Mouse (Mus musculus) hindbrain, postnatal 0 days (tissue): ENCODE measurements around the gene Ubtf. TPM values are rescaled to one million over a fixed set of nuclear protein-coding genes. Genes with fewer than 3 reads are reported as not detected.

Experiments
- ATAC-seq: fragments of 200-750 bp; cut with Nextera tagmentation; 2 replicates; pipeline ENCODE4 v1.8.0; 2017; ENCODE audit warnings: mild to moderate bottlenecking, moderate TSS enrichment, moderate library complexity
- DNase-seq: peaks from one replicate; pipeline ENCODE4 v3.0.0-alpha.2; 2015; ENCODE audit warnings: low spot score
- H3K27ac ChIP-seq: fragments of 300-500 bp; sonication (generic); 2 replicates; pipeline ENCODE4 v1.5.1; 2014; ENCODE audit warnings: mild to moderate bottlenecking
- H3K27me3 ChIP-seq: fragments of 300-500 bp; sonication (generic); 2 replicates; pipeline ENCODE4 v1.6.1; 2014; ENCODE audit warnings: low read length, mixed read lengths; ENCODE audit not compliant: insufficient read depth
- H3K36me3 ChIP-seq: fragments of 300-500 bp; sonication (generic); 2 replicates; pipeline ENCODE4 v1.6.1; 2014; ENCODE audit warnings: low read length, mixed read lengths; ENCODE audit not compliant: insufficient read depth
- H3K4me1 ChIP-seq: fragments of 300-500 bp; sonication (generic); 2 replicates; pipeline ENCODE4 v1.6.1; 2014; ENCODE audit warnings: antibody characterized with exemption, low read length, mixed read lengths; ENCODE audit not compliant: insufficient read depth
- H3K4me2 ChIP-seq: fragments of 300-500 bp; sonication (generic); 2 replicates; pipeline ENCODE4 v1.6.1; 2014; ENCODE audit warnings: low read depth, mild to moderate bottlenecking, low read length, moderate library complexity, mixed read lengths
- H3K4me3 ChIP-seq: fragments of 300-500 bp; sonication (generic); 2 replicates; pipeline ENCODE4 v1.5.1; 2014; ENCODE audit warnings: low read length
- H3K9ac ChIP-seq: fragments of 300-500 bp; sonication (generic); replicated peaks from 2 replicates; pipeline ENCODE4 v1.6.1; 2014; ENCODE audit warnings: mild to moderate bottlenecking, low read length, moderate library complexity, mixed read lengths
- H3K9me3 ChIP-seq: fragments of 300-500 bp; sonication (generic); 2 replicates; pipeline ENCODE4 v1.6.1; 2016; ENCODE audit warnings: low read length, mixed read lengths
- CTCF ChIP-seq: IDR thresholded peaks from 2 replicates; pipeline ENCODE4 v1.5.1; 2016; ENCODE audit warnings: antibody characterized with exemption, control low read depth, low read depth
- WGBS: fragments of 180-500 bp; shearing (Covaris S2); extraction: QIAGEN DNeasy Blood & Tissue Kit; methylation state at CpG from one replicate; pipeline ENCODE4 v1.1.7; 2014; 5-methylcytosine and 5-hydroxymethylcytosine counted together
- polyA plus RNA-seq: library from polyadenylated mRNA; unstranded; fragments of >200 nt; fragmentation: Nextera tagmentation; extraction: Ambion mirVana; gene quantifications from 2 replicates; pipeline ENCODE4 v1.2.1, GENCODE M21; 2015
- total RNA-seq: library from RNA; depleted of rRNA; stranded (reverse); fragments of >200 nt; gene quantifications from 2 replicates; pipeline ENCODE4 v1.2.3, GENCODE M21; 2014

The Ubtf gene
- total and polyA plus RNA-seq, 2 experiments from 2014 or later = 53.7 to 74.6 TPM

DNA sequence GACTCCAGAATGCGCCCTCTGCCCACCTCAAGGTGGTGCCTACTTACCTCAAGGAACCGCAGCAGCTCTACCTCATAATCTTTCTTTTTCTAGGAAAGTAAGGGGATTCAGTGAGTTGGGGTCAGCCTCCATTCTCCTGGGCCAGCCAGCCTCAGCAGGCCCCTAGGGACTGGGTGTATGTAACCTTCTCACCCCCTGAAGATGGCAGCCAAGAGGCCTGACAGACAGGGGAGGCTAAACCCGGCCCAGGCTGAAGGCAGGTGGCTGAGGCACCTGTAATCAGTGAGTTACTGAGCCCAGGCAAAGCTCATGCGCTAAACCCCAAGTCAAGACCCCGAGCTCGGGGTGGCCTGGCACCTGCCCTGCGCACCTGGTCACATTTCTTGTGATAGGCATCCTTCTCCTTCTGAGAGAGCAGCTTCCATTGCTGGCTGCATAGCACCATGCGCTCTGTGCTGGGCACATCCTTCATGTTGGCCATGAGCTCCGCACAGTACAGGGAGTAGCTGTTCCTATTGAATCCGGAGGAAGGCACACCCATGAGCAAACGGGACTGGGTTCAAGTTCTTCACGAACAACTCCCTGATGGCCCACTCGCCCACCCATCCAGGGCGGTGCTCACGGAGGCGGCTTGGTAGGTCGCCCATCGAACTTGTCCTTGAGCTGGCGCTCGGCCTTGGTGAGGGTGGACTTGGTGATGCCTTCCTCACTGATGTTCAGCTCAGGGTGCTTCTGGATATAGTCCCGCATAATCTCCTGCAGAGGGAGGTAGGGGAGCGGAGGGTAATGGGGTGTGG is 9.5 kb downstream of the Ubtf start:
- no peaks in the 10 kb centered on the region for H3K4me1 ChIP-seq
- H3K4me2 ChIP-seq = no peak overlapping the region
- DNase-seq (no peak), ATAC-seq (peak; percentile 2; the same call in 1 of the 2 replicates)
- no peaks in the 10 kb centered on the region for H3K9me3 ChIP-seq
- no peak for TF ChIP-seq CTCF
- H3K36me3 ChIP-seq = peaks cover 49% of the 10 kb centered on the region
- H3K27ac ChIP-seq = peak overlapping the region; percentile 16; the same call in 1 of the 2 replicates
- no peaks in the 10 kb centered on the region for H3K27me3 ChIP-seq
- no peak overlapping the region for H3K4me3 ChIP-seq
- WGBS = 92% methylated on average over 22 of the region's 22 CpGs
- H3K9ac ChIP-seq = no peak overlapping the region

DNA sequence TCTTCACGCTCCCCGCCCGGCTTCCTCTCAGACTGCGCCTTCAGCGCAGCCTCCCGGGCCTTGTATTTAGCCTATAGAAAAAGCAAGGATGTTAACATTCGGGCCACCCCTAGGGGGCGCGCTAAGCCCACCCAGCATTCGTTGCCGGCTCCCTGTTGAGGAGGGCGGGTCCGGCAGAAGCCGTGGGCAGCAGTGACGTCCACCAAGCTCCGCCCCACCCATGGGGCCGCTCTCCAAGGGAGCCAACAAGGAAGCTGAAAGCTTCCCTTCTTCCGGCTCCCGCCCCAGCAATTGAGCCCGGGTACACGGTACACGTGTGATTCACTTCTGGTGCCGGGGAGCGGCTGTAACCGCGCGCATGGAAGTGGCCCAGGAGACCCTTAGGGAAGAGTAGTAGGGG is 10.6 kb downstream of the Ubtf start:
- 2% methylated on average over 27 of the region's 27 CpGs for WGBS
- ATAC-seq (peak; percentile 92), DNase-seq (peak; percentile 97)
- TF ChIP-seq CTCF = peak; percentile 98
- Histone ChIP-seq H3K9ac (0 out of 2 replicates have a peak overlapping the region, but pooled peaks have one; percentile 19), H3K4me3 (peak overlapping the region; percentile 3; the same call in 1 of the 2 replicates), H3K36me3 (peaks cover 42% of the 10 kb centered on the region), H3K9me3 (no peaks in the 10 kb centered on the region), H3K27ac (peak overlapping the region; percentile 16; the same call in 1 of the 2 replicates), H3K4me2 (peak overlapping the region; percentile 52), H3K4me1 (no peaks in the 10 kb centered on the region), H3K27me3 (no peaks in the 10 kb centered on the region)

DNA sequence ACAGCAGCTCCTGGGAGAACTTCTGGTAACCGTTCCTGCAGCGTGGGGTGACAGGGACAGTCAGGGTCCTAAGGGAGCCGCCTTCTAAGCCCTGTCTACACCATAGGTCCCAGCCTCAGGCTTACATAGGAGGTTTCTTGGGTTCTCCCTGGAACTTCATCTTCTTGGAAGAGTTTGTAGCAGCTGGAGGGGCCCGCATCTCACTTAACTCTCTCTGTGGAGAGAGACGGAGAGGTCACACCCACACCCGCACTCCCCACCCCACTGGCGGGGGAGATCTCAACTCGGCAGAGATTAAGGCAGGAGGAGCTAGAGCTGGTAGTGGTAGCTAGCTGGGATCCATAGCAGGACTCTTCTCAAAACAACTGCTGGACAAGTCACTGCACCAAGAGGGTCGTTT is 11.4 kb downstream of the Ubtf start:
- TF ChIP-seq CTCF = no peak
- no peak overlapping the region for H3K4me3 ChIP-seq
- H3K4me1 ChIP-seq = no peaks in the 10 kb centered on the region
- H3K9me3 ChIP-seq = no peaks in the 10 kb centered on the region
- WGBS = 83% methylated on average over 9 of the region's 9 CpGs
- ATAC-seq = no peak
- DNase-seq = no peak
- peaks cover 34% of the 10 kb centered on the region for H3K36me3 ChIP-seq
- no peak overlapping the region for H3K9ac ChIP-seq
- no peak overlapping the region for H3K4me2 ChIP-seq
- no peak overlapping the region for H3K27ac ChIP-seq
- no peaks in the 10 kb centered on the region for H3K27me3 ChIP-seq

DNA sequence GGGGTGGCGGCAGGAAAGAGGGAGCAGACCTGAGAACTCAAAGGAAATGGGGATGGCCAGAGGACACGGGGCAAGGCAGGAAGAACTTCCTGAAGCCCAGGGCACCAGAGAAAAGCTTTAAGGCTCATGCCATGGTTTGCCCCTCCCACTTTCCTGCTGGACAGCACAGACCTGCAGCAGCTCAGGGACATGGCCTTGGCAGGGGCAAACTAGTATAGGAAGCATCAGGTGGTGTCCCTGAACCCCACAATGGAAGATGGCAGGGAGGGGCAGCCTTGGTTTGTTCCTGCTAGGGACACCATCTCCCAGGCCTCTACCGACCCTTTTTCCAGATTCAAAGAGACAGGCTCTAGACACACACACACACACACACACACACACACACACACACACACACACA is 14.2 kb downstream of the Ubtf start:
- H3K4me3 ChIP-seq = no peak overlapping the region
- ATAC-seq = no peak
- no peak for TF ChIP-seq CTCF
- no peaks in the 10 kb centered on the region for H3K9me3 ChIP-seq
- H3K27ac ChIP-seq = no peak overlapping the region
- no peak overlapping the region for H3K4me2 ChIP-seq
- H3K27me3 ChIP-seq = no peaks in the 10 kb centered on the region
- DNase-seq = no peak
- no peaks in the 10 kb centered on the region for H3K4me1 ChIP-seq
- no peak overlapping the region for H3K9ac ChIP-seq
- H3K36me3 ChIP-seq = peaks cover 29% of the 10 kb centered on the region
- WGBS = 63% methylated on average over 3 of the region's 3 CpGs

DNA sequence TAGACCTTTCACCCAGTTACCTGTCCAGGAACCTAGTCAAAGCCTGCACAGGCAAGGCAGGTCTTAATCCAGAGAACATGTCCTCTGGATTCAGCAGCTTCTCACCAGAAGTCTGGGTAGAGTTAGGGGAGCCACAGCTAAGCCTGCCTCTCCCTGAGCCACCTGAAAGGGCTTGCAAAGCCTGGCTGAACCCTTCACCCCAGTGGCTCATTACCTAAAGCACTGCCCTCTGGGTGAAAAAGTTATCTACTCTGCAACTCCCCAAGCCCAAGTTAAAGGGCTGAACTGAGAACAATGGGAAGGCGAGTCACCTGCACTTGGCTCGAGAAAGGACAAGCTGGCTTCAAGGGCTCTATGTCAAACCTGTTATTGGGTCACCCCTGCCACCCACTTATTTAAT is 15.4 kb downstream of the Ubtf start:
- Histone ChIP-seq H3K27ac (no peak overlapping the region), H3K9me3 (no peaks in the 10 kb centered on the region), H3K4me3 (no peak overlapping the region), H3K4me2 (no peak overlapping the region), H3K4me1 (no peaks in the 10 kb centered on the region), H3K27me3 (no peaks in the 10 kb centered on the region), H3K36me3 (peaks cover 22% of the 10 kb centered on the region), H3K9ac (no peak overlapping the region)
- 25% methylated on average over 2 of the region's 2 CpGs for WGBS
- ATAC-seq = no peak
- TF ChIP-seq CTCF = no peak
- DNase-seq = no peak

DNA sequence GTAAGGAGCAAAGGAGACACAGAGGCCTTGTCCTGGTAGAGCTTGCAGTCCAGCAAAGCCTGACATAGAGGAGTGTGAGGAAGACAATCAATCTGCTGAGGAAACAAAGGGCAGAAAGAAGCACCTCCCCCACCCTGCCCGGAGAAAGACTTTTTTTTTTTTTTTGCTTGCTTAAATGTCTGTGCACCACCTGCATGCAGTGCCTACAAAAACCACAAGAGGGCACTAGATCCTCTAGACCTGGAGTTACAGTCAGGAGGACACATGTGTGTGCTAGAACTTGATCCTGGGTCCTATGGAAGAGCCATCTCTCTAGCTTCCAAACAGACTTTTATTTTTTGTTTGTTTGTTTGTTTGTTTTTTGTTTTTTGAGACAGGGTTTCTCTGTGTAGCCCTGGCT is 19.7 kb downstream of the Ubtf start:
- DNase-seq (peak; percentile 80), ATAC-seq (no peak)
- Histone ChIP-seq H3K4me1 (peaks cover 8% of the 10 kb centered on the region), H3K4me3 (no peak overlapping the region), H3K9ac (no peak overlapping the region), H3K27ac (no peak overlapping the region), H3K36me3 (no peaks in the 10 kb centered on the region), H3K27me3 (no peaks in the 10 kb centered on the region), H3K4me2 (no peak overlapping the region), H3K9me3 (no peaks in the 10 kb centered on the region)
- TF ChIP-seq CTCF = peak; percentile 76
- WGBS = 13% methylated on average over 1 of the region's 1 CpGs
